Mouse (Mus musculus) heart, adult 11 months (tissue): ENCODE data around the gene Ugt1a9.
"Not testable (repeated sequence)": the region's sequence is repeated elsewhere in the genome, so short reads cannot be mapped to it uniquely, and the experiment has no call there.

Experiments
- DNase-seq: peaks from one replicate; pipeline ENCODE4 v3.0.0; 2022

The Ugt1a9 gene

DNA sequence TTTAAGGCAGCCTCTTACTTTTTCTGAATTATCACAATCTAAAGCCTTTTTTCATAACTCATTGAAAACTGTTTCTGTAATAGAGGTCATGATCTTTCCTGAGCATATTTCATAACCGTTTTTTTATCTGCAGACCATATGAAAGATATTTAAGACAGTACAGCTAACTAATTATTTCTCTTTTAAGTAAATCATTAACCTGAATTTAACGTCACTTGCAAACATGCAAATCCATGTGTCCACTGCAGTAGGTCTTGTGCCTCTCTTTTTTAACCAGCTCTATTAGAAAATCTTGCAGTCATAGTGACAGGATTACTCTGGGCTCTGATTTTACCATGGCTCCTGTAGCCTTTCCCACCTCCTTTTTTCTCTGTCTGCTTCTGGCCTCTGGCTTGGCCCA, at the start of gene Ugt1a9:
Gene Ugt1a9 (plus strand): TSS at position 306 of the 400 bp plus-strand sequence.
- peak; percentile 46 for DNase-seq

DNA sequence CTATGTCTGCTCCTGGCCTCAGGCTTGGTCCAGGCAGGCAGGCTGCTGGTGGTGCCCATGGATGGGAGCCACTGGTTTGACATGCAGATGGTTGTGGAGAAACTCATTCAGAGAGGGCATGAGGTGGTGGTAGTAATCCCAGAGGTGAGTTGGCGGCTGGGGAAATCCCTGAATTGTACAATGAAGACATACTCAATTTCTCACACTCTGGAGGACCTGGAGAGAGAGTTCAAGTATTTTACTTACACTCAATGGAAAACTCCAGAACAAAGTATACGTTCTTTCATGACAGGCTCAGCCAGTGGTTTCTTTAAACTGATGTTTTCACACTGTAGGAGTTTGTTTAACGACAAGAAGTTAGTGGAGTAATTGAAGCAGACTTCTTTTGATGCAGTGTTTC, 45.4 kb upstream of the Ugt1a9 start:
- DNase-seq, result peak; percentile 57

GRCm38 (mm10) chr1:88043044-88043443, 27.6 kb upstream of the Ugt1a9 start:
- DNase-seq, result not testable (repeated sequence)

- DNase-seq, result not testable (repeated sequence)
These were observed 25.7 kb upstream of the Ugt1a9 start for GRCm38 (mm10) chr1:88044832-88045437.

- not testable (repeated sequence) for DNase-seq
These were observed 23.2 kb upstream of the Ugt1a9 start for GRCm38 (mm10) chr1:88047408-88047807.

GRCm38 (mm10) chr1:88055088-88055487, 15.5 kb upstream of the Ugt1a9 start, which contains the start of gene Ugt1a10:
Gene Ugt1a10, plus strand, starts transcription at chr1:88055388.
- DNase-seq, result no peak

GRCm38 (mm10) chr1:88066472-88067102, 4.0 kb upstream of the Ugt1a9 start:
- DNase-seq, result peak; percentile 24

DNA sequence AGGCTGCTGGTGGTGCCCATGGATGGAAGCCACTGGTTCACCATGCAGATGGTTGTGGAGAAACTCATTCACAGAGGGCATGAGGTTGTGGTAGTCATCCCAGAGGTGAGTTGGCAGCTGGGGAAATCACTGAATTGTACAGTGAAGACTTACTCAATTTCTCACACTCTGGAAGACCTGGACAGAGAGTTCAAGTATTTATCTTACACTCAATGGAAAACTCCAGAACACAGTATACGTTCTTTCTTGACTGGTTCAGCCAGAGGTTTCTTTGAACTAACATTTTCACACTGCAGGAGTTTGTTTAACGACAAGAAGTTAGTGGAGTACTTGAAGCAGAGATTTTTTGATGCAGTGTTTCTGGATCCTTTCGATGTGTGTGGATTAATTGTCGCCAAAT, 302 bp downstream of the Ugt1a9 start:
- DNase-seq, result no peak

DNA sequence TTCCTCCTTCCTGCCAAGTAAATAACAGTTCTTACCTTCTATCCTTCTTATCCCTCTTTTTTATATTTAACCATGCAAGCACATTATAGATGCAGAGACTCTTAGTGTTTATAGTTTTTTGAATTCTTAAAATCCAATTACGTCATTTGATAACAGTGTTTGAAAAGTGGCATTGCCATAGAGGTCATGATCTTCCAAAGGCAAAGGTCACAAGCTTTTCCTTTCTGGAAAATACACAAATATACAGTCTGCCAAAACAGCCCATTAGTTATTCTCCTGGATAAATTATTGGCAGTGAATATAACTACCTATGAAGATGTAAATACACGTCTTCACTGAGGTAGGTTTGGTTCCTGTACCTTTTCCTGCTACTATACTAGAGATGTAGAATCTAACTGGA, 3.9 kb downstream of the Ugt1a9 start:
- DNase-seq, result peak; percentile 18

DNA sequence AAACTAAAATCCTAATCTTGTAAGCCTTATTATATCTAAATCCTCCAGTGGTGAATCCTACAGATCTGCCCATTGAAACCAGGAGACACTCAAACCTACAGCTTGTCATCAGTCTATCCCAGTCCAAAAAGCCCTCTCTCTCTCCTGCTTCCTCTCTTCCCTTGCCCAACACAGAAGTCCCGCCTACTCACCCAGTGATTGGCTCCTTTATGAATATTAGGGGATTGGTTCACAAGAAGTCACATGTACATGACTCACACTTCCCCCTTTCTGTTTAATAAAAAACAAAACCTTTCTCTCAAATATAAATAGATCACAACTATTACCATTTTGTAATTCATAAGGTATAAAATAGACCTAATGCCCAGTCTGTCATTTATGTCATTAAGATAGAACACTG, 6.5 kb downstream of the Ugt1a9 start:
- peak; percentile 69 for DNase-seq

GRCm38 (mm10) chr1:88081670-88082069, 11.1 kb downstream of the Ugt1a9 start:
- no peak for DNase-seq

DNA sequence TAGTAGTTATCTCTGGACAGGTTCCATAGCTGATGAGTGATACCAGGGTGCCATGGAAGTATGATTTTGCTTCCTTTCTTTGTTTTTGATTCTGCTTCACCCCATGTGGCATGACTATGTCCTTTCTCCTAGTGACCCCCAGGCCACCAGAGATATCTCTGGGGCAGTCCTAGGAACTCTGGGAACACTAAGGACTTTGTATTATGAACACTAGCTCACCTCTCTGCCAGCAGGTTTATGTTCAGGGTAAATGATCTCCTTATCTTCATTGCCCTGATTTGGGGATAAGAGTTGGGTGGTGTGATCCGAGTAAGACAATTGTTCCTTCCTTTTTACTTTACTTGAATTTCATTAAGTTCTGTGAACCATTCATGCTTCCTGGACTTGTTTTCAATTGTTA, 15.5 kb downstream of the Ugt1a9 start:
- no peak for DNase-seq

GRCm38 (mm10) chr1:88087513-88087912, 16.9 kb downstream of the Ugt1a9 start, which contains the start of gene Ugt1a8:
Gene Ugt1a8, plus strand, starts transcription at chr1:88087813.
- no peak for DNase-seq

- DNase-seq, result peak; percentile 78
These were observed 21.7 kb downstream of the Ugt1a9 start for GRCm38 (mm10) chr1:88092341-88092740.

DNA sequence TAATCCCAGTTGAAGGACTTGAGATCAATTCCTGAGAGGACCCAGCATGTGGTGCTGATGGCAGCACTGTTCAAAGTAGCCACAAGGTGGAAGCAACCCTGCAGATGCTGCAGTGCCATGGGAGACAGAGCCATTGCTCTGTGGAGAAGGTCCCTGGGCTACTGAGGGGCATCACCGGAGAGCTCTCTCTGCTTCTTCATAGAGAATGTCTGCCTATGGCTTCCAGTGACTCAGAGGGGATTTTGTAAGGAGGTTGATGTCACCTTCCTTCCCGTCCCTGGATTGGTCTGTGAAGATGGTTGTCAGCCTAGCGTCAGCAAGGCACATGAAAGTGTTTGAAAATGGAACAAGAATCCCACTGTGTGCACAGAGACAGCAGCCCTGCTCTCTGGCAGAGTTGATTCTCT, 23.7 kb downstream of the Ugt1a9 start:
- peak; percentile 89 for DNase-seq

- peak; percentile 96 for DNase-seq
These were observed 24.4 kb downstream of the Ugt1a9 start, which contains the start of gene Ugt1a7c for GRCm38 (mm10) chr1:88094941-88095492. Gene Ugt1a7c, plus strand, starts transcription at chr1:88095062.

- DNase-seq, result peak; percentile 83
These were observed 27.9 kb downstream of the Ugt1a9 start for GRCm38 (mm10) chr1:88098546-88098945.

DNA sequence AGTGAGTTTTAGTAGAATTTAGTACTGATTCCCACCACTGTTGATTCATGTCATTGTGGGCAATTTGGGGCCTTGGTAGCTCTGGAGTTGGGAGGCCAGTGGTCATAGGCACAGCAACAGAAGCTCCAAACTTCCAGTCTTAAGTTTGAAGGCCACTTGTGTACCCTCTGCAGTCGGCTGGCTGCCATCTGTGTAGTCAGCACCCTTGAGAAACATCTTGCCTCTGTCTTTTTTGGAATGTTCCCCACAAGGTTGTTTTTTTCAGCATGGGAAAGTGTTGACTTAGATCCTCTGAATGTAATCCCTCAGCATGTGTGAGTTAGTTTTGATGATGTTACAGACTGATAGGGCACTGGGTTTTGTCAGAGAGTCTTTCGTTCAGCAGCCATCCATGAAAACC, 29.1 kb downstream of the Ugt1a9 start:
- DNase-seq, result peak; percentile 64

GRCm38 (mm10) chr1:88103019-88103418, 32.4 kb downstream of the Ugt1a9 start, which contains the start of gene Ugt1a6b:
Gene Ugt1a6b, plus strand, starts transcription at chr1:88103252.
- not testable (repeated sequence) for DNase-seq

DNA sequence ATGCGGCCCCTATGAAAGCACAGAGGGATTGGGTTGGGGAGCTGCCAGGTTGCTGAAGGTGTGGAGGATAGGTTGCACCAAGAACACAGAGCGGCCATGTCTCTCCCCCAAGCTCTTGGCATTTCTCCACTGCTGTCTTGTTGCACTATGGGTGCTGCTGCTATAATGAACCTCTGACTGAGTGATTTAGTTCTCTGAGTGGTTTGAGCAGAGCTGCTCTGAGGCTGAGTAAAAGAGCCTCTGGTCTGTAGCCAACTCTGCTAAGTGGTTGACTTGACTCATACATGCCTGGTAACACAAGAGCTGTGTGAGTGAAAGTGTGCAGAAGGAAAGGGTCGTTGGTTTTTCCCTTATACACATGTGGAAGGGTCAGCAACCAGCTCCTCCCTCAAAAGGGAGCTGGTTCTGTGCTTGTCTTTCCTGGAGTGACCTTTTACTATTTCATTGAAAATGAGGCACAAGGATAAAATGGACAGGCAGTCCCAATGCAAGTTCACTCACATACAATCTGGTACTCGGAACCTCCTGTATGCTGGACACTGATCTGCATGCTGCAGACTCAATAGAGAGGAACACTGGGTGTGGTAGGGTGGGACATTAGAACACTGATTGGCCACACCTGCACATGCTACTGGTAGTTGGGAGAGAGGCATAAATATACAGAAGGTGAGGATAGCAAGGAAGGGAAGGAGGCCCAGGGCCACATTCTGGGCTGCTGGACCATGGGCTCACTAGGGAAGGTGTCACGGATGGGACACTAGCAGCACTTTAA, 33.3 kb downstream of the Ugt1a9 start:
- peak; percentile 84 for DNase-seq

- DNase-seq, result peak; percentile 73
These were observed 34.2 kb downstream of the Ugt1a9 start for GRCm38 (mm10) chr1:88104667-88105430.

- DNase-seq, result peak; percentile 64
These were observed 35.1 kb downstream of the Ugt1a9 start for GRCm38 (mm10) chr1:88105656-88106055.
